Mouse (Mus musculus) testis, adult 2 months (tissue): ENCODE results near the gene Nat8f5. TPM values are rescaled to one million over a fixed set of nuclear protein-coding genes. Genes with fewer than 3 reads are reported as not detected.
"Not testable (repeated sequence)": the region's sequence is repeated elsewhere in the genome, so short reads cannot be mapped to it uniquely, and the experiment has no call there.

Source experiments
- H3K27ac ChIP-seq: fragments of 200-500 bp; 2 replicates; pipeline ENCODE4 v1.5.1; 2012; ENCODE audit warnings: low read depth, low read length; ENCODE audit not compliant: control insufficient read depth, insufficient read depth
- H3K27me3 ChIP-seq: fragments of 200-500 bp; 2 replicates; pipeline ENCODE4 v1.6.1; 2012; ENCODE audit warnings: mild to moderate bottlenecking, low read length, moderate library complexity; ENCODE audit not compliant: control insufficient read depth, insufficient read depth
- H3K36me3 ChIP-seq: fragments of 200-500 bp; 2 replicates; pipeline ENCODE4 v1.6.1; 2012; ENCODE audit warnings: mild to moderate bottlenecking, low read length; ENCODE audit not compliant: control insufficient read depth, insufficient read depth
- H3K4me1 ChIP-seq: fragments of 200-500 bp; 2 replicates; pipeline ENCODE4 v1.6.1; 2012; ENCODE audit warnings: low read length; ENCODE audit not compliant: control insufficient read depth, insufficient read depth
- H3K4me3 ChIP-seq: fragments of 200-500 bp; 2 replicates; pipeline ENCODE4 v1.5.1; 2012; ENCODE audit warnings: low read depth, mild to moderate bottlenecking, low read length, moderate library complexity, mixed read lengths; ENCODE audit not compliant: control insufficient read depth
- CTCF ChIP-seq: fragments of 200-500 bp; IDR thresholded peaks from 2 replicates; pipeline ENCODE4 v1.5.1; 2012; ENCODE audit warnings: low read depth, mild to moderate bottlenecking, inconsistent platforms, low read length, moderate library complexity; ENCODE audit not compliant: control insufficient read depth, insufficient read depth, insufficient replicate concordance
- POLR2A ChIP-seq: fragments of 200-500 bp; IDR thresholded peaks from 2 replicates; pipeline ENCODE4 v1.6.1; 2012; ENCODE audit warnings: low read depth, mild to moderate bottlenecking, inconsistent platforms, low read length, moderate library complexity; ENCODE audit not compliant: control insufficient read depth
- polyA plus RNA-seq: library from polyadenylated mRNA; depleted of rRNA; stranded (reverse); fragments of >200 nt; gene quantifications from 2 replicates; pipeline ENCODE4 v1.2.3, GENCODE M21; 2012; rRNA removed

The Nat8f5 gene
- 1.3 and 2.9 TPM in 2 replicates for polyA plus RNA-seq

DNA sequence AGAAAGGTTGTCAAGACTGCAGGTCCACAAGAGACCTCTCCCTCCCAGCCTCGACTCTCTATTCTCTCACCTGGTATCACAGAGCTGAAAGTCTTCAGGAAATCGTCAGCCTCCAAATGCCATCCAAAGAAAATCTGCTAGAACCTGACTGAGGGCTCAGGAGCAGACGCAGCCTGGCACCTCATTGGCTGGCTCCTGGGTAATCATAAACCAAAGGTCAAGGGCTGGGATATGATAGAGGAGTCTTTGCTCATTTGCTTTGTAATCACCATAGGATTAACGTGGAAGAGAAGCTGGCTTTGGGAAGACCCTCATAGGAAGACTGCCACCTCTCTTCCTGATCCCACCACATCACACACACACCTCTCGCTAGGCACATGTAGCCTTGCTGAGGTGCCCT, at the start of gene Nat8f5, which contains the start of gene Nat8f6:
TSS of gene Nat8f5 (minus strand) at position 136 of the 400 bp plus-strand sequence.
TSS of gene Nat8f6 (minus strand) at position 118 of the 400 bp plus-strand sequence.
- H3K36me3 ChIP-seq, result no peaks in the 10 kb centered on the region
- H3K4me1 ChIP-seq, result no peaks in the 10 kb centered on the region
- H3K27me3 ChIP-seq, result no peaks in the 10 kb centered on the region
- H3K4me3 ChIP-seq, result no peak within 1 kb of the TSS
- H3K27ac ChIP-seq, result no peak within 1 kb of the TSS
- no peak for TF ChIP-seq POLR2A
- TF ChIP-seq CTCF, result no peak

DNA sequence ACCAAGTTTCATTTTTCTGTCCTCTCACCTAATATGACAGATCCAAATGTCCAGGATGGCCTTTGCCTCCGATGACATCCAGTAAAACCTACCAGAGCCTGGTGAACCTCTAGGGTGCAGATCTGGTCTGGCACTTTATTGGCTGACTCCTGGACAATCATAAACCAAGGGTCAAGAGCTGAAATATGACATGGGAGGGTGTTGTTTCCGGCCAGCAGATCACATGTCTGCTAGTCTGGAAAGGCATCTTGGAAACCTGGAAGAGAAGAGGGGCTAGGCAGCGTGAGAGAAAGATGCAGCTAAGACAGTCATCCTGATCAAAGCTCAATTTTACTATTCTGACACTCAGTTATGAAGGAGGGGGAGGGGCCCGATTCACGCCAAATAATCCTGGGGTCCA, 48.2 kb upstream of the Nat8f5 start, which contains the start of gene Nat8f2:
TSS of gene Nat8f2 (minus strand) at position 153 of the 400 bp plus-strand sequence.
- H3K27ac ChIP-seq, H3K4me1 ChIP-seq, H3K4me3 ChIP-seq, H3K36me3 ChIP-seq, H3K27me3 ChIP-seq: not testable (repeated sequence)

DNA sequence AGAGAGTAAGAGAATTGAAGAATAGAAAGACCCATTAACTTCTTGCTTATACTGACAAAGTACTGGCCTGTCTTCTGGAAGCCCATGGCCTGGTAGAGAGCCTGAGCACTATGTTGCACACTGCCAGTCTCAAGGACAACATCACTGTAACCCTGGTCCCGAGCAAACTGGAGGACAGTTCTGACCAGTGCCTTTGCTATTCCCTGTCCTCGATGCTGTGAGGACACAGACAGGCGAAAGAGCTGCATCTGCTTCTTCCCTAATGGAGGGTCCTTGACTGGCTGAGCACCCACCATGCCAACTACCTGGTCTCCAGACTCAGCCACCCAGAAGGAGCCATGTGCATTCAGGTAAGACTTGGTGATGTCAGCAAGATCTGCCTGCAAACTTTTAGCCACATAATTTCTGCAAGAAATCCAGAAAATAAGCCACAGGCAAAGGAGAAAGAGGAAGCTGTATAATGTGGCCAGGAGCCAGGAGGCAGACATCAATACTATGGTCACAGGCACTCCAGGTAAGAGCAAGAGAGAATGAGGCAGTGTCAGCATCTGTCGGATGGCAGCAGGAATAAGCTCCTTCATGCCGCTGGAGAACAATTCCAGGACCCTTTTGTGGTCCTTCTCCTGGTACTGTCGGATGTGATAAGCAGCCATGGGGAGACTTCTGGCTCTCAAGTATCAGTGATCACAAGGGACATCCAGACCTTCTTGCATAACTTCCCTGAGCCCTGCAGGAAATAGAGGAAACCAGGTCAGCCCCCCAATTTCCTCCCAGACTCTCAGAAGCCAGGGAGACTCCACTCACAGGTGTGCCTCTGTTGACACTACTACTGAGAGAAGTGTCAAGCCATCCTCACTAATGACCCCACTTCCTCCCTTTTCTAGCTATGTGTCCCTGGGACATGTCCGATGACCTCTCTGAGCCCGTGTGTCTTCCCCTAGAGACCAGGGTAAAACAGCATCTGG, 47.2 kb upstream of the Nat8f5 start:
- TF ChIP-seq POLR2A (no peak), CTCF (no peak)

DNA sequence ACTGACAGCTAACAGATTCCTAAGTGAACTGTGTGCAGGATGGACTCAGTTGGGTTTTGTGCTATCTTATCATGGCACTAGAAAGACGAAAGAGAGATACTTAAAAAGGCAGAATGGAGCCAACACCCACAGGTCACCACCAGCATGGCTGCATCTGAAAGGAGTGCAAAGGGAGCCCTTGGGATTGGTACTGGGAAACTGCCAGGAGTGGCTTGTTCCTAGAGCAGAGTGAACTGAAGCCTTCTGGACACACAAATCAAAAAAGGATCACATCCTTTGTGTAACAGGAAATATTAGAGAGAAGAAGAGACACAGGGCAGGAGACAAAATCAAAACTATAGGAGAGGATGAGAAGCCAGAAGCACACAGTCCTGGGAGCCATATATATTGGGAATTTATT, 46.2 kb upstream of the Nat8f5 start:
- H3K36me3 ChIP-seq, H3K27ac ChIP-seq, H3K4me3 ChIP-seq, H3K4me1 ChIP-seq, H3K27me3 ChIP-seq: not testable (repeated sequence)

More for the DNA sequence above, 47.2 kb upstream of the Nat8f5 start:
- Histone ChIP-seq H3K27me3 (no peaks in the 10 kb centered on the region), H3K4me3 (no peak overlapping the region), H3K4me1 (no peaks in the 10 kb centered on the region), H3K27ac (no peak overlapping the region), H3K36me3 (no peaks in the 10 kb centered on the region)

DNA sequence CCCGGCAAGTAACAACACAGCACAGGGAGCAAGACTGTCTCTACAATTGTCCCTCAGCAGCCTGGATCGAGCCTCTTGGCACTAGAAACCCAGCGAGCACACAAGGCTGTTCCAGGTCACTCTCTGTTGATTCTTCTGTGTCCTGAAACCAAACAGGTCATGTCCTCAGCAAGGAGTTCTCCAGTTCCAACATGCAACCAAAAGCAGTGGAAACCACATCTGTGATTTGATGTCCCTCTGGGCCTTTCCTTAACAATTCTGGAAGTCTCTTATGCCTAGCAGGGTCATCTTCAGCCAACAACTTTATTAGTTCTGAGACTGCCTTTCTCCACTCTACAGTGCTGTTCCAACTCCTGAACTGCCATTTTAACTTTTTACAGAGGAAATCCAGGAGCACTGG, 45.4 kb upstream of the Nat8f5 start:
- H3K4me3 ChIP-seq, H3K27me3 ChIP-seq, H3K36me3 ChIP-seq, H3K4me1 ChIP-seq, H3K27ac ChIP-seq: not testable (repeated sequence)

DNA sequence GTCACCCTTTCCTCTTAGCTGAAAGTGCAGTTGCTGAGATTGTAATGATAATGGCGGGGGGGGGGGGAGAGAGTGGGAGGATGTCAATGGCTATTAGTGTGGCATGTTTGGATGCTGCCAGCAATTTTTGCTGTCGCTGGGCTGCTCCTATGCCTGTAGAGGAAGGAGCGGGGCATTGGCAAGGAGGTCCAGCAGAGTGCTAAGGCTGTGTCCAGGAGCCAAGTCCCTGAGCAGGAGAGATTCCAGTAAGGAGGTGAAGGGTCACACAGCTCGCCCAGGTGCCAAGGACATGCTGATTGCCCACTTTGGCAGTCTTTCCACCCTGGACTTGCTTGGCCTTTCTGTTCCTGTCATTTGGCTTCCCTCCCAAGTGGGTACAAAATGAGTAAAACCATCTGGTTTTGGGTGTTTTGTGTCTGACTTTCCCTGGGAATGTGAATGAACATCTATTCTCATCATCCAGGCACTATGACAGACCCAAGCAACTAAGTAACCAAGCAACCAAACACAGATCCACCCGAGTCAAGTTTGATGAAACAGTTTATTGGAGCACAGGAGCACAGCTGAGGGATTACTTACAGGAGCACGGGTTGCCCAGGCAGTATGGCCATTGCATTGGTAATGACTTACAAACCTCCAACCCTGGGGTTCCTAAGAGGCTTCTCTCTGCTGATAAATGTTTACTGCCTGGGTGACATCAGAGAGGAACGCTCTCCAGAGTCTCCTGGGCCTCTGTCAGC, 44.3 kb upstream of the Nat8f5 start:
- not testable (repeated sequence) for H3K4me3 ChIP-seq, H3K27ac ChIP-seq, H3K4me1 ChIP-seq, H3K27me3 ChIP-seq, H3K36me3 ChIP-seq

DNA sequence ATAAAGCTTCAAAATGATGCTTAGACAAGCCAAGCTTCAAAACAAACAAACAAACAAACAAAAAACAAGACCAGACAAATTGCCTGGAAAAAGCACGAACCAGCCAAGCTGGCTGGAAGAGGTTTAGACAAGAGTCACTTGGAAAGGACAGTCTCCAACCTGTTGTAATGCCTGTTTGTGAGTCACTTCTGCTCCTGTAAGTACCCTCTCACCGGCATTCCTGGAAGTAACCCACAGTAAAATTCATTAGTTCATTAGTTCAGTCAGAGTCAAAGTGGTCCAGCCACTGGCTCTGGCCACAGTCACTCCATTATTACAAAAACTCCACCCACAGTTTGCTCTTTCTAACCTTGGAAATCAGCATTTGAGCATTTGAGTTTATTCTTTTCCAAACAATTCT, 43.1 kb upstream of the Nat8f5 start:
- peak overlapping the region; percentile 43 for H3K27ac ChIP-seq
- TF ChIP-seq POLR2A (no peak), CTCF (no peak)
- no peak overlapping the region for H3K4me3 ChIP-seq
- H3K36me3 ChIP-seq, result no peaks in the 10 kb centered on the region
- H3K4me1 ChIP-seq, result no peaks in the 10 kb centered on the region
- H3K27me3 ChIP-seq, result no peaks in the 10 kb centered on the region
